33 mouse cellular contexts compared by ENCODE assay signal in genomic region chr17:45745629-45746028, GRCm38 (mm10). TPM values are rescaled to one million over a fixed set of nuclear protein-coding genes. Genes with fewer than 3 reads are reported as not detected.
DNase-seq lines count a peak whose midpoint lies in the region; ATAC-seq and TF ChIP-seq lines count a peak whose summit lies in the region.
"Had no signal": no experiment of that assay in that cellular context is flagged by ENCODE, and none has a peak within 500 bp of the region (broad histone marks: within the 10 kb centered on the region; RNA-seq: fewer than 3 reads in every experiment).

No protein-coding gene starts in this region.

- H3K4me1 ChIP-seq in forebrain, embryonic 10.5 days = peaks cover 29% of the 10 kb centered on the region
- H3K4me1 ChIP-seq in forebrain, embryonic 15.5 days = no peaks in the 10 kb centered on the region
- H3K4me1 ChIP-seq in midbrain, embryonic 10.5 days = peaks cover 9% of the 10 kb centered on the region
- H3K4me1 ChIP-seq in midbrain, embryonic 11.5 days (ENCODE audit: control insufficient read depth, insufficient read depth, low read length) = no peaks in the 10 kb centered on the region
- H3K4me1 ChIP-seq in liver, embryonic 14.5 days (replicated peaks; ENCODE audit: control insufficient read depth in 2 of 2, insufficient read depth in 2 of 2, low read length in 1 of 2) = peaks cover 41 to 63% of the 10 kb centered on the region in 2 experiments
- H3K4me1 ChIP-seq in hindbrain, embryonic 14.5 days (replicated peaks; ENCODE audit: control insufficient read depth, insufficient read depth, low read length) = no peaks in the 10 kb centered on the region
- H3K4me1 ChIP-seq: midbrain, embryonic 12.5 days; neural tube, embryonic 13.5 days had no signal

- DNase-seq in forebrain, embryonic 10.5 days (ENCODE audit: extremely low spot score, low spot score) = no peak
- DNase-seq in midbrain, embryonic 10.5 days (ENCODE audit: low spot score) = no peak
- no peak for DNase-seq in midbrain, embryonic 11.5 days (ENCODE audit: low spot score, missing footprints)
- peak in 1 of 3 experiments; percentile 69 for DNase-seq in liver, embryonic 14.5 days (ENCODE audit: low read depth in 3 of 3, low spot score in 3 of 3)
- DNase-seq in hindbrain, embryonic 14.5 days (ENCODE audit: low spot score) = no peak
- DNase-seq in heart, postnatal 10 days = no peak
- DNase-seq in gastrocnemius, postnatal 25 days = no peak
- DNase-seq: adrenal gland, postnatal 25 days; cerebellum, adult 11-12 months; cerebellum, adult 9-11 months; embryo, embryonic 11 days; forebrain, postnatal 0 days; heart, postnatal 14 days; kidney, adult 8-10 months; kidney, postnatal 14 days; lung, adult 2 months; lung, postnatal 10 days had no signal

- no peak overlapping the region for H3K4me3 ChIP-seq in forebrain, embryonic 10.5 days
- H3K4me3 ChIP-seq in forebrain, embryonic 15.5 days = no peak overlapping the region
- no peak overlapping the region for H3K4me3 ChIP-seq in midbrain, embryonic 10.5 days
- H3K4me3 ChIP-seq in midbrain, embryonic 11.5 days (ENCODE audit: low read depth, low read length) = no peak overlapping the region
- no peak overlapping the region for H3K4me3 ChIP-seq in liver, embryonic 14.5 days (ENCODE audit: insufficient read depth in 1 of 2, low read depth in 2 of 2, low read length in 2 of 2)
- H3K4me3 ChIP-seq in hindbrain, embryonic 14.5 days (replicated peaks; ENCODE audit: low read length) = no peak overlapping the region
- H3K4me3 ChIP-seq: embryonic facial prominence, embryonic 13.5 days; heart, embryonic 13.5 days; hindbrain, embryonic 10.5 days; intestine, embryonic 15.5 days; layer of hippocampus, adult 2 months; left cerebral cortex, adult 2 months; limb, embryonic 13.5 days; midbrain, embryonic 12.5 days; neural tube, embryonic 13.5 days had no signal

- H3K36me3 ChIP-seq in forebrain, embryonic 10.5 days (replicated peaks) = no peaks in the 10 kb centered on the region
- H3K36me3 ChIP-seq in forebrain, embryonic 15.5 days = no peaks in the 10 kb centered on the region
- H3K36me3 ChIP-seq in midbrain, embryonic 10.5 days = no peaks in the 10 kb centered on the region
- no peaks in the 10 kb centered on the region for H3K36me3 ChIP-seq in midbrain, embryonic 11.5 days (ENCODE audit: control insufficient read depth, insufficient read depth, low read length)
- H3K36me3 ChIP-seq in liver, embryonic 14.5 days (replicated peaks; ENCODE audit: control insufficient read depth, insufficient read depth, low read depth) = no peaks in the 10 kb centered on the region
- no peaks in the 10 kb centered on the region for H3K36me3 ChIP-seq in hindbrain, embryonic 14.5 days (replicated peaks; ENCODE audit: control insufficient read depth, insufficient read depth)
- H3K36me3 ChIP-seq: embryonic facial prominence, embryonic 13.5 days; heart, embryonic 13.5 days; hindbrain, embryonic 10.5 days; intestine, embryonic 15.5 days; limb, embryonic 13.5 days; midbrain, embryonic 12.5 days; neural tube, embryonic 13.5 days had no signal

- no peak for TF ChIP-seq CTCF in liver, embryonic 14.5 days (IDR thresholded peaks at IDR 0.05; ENCODE audit: low read depth)

- H3K9me3 ChIP-seq in forebrain, embryonic 10.5 days = no peaks in the 10 kb centered on the region
- no peaks in the 10 kb centered on the region for H3K9me3 ChIP-seq in forebrain, embryonic 15.5 days
- H3K9me3 ChIP-seq in midbrain, embryonic 10.5 days (replicated peaks) = no peaks in the 10 kb centered on the region
- H3K9me3 ChIP-seq in midbrain, embryonic 11.5 days (ENCODE audit: control insufficient read depth, low read length) = no peaks in the 10 kb centered on the region
- H3K9me3 ChIP-seq in liver, embryonic 14.5 days (ENCODE audit: control insufficient read depth, low read length) = no peaks in the 10 kb centered on the region
- H3K9me3 ChIP-seq in hindbrain, embryonic 14.5 days (ENCODE audit: control insufficient read depth, low read length) = no peaks in the 10 kb centered on the region
- H3K9me3 ChIP-seq: embryonic facial prominence, embryonic 13.5 days; heart, embryonic 13.5 days; hindbrain, embryonic 10.5 days; intestine, embryonic 15.5 days; limb, embryonic 13.5 days; midbrain, embryonic 12.5 days; neural tube, embryonic 13.5 days had no signal

- H3K4me2 ChIP-seq in forebrain, embryonic 15.5 days (replicated peaks) = no peak overlapping the region
- H3K4me2 ChIP-seq in midbrain, embryonic 11.5 days = no peak overlapping the region
- H3K4me2 ChIP-seq in liver, embryonic 14.5 days (ENCODE audit: low read depth) = peak overlapping the region; percentile 45
- no peak overlapping the region for H3K4me2 ChIP-seq in hindbrain, embryonic 14.5 days (replicated peaks)
- H3K4me2 ChIP-seq: embryonic facial prominence, embryonic 13.5 days; heart, embryonic 13.5 days; intestine, embryonic 15.5 days; limb, embryonic 13.5 days; midbrain, embryonic 12.5 days; neural tube, embryonic 13.5 days had no signal

- 91% methylated on average over 2 of the region's 2 CpGs for WGBS in forebrain, embryonic 10.5 days
- WGBS in forebrain, embryonic 15.5 days = 91% methylated on average over 2 of the region's 2 CpGs
- 94% methylated on average over 2 of the region's 2 CpGs for WGBS in midbrain, embryonic 10.5 days
- WGBS in midbrain, embryonic 11.5 days = 95% methylated on average over 2 of the region's 2 CpGs
- 57% methylated on average over 2 of the region's 2 CpGs for whole genome bisulfite sequencing in liver, embryonic 14.5 days (ENCODE audit: insufficient replicate concordance)
- 94% methylated on average over 2 of the region's 2 CpGs for WGBS in hindbrain, embryonic 14.5 days

- intact Hi-C loops in heart, postnatal 10 days (cut with DNase I) = no loop called here

- peaks cover 6% of the 10 kb centered on the region; the same call in 1 of the 2 replicates for H3K27me3 ChIP-seq in forebrain, embryonic 10.5 days (ENCODE audit: poor library complexity, severe bottlenecking)
- no peaks in the 10 kb centered on the region for H3K27me3 ChIP-seq in forebrain, embryonic 15.5 days
- no peaks in the 10 kb centered on the region for H3K27me3 ChIP-seq in midbrain, embryonic 10.5 days (ENCODE audit: low read depth, poor library complexity, severe bottlenecking)
- no peaks in the 10 kb centered on the region for H3K27me3 ChIP-seq in midbrain, embryonic 11.5 days (ENCODE audit: control insufficient read depth, insufficient read depth, low read length)
- H3K27me3 ChIP-seq in liver, embryonic 14.5 days (ENCODE audit: control insufficient read depth, insufficient read depth, low read length) = no peaks in the 10 kb centered on the region; the same call in 1 of the 2 replicates
- H3K27me3 ChIP-seq in hindbrain, embryonic 14.5 days (ENCODE audit: control insufficient read depth, insufficient read depth, low read length) = no peaks in the 10 kb centered on the region
- H3K27me3 ChIP-seq: embryonic facial prominence, embryonic 13.5 days; intestine, embryonic 15.5 days; limb, embryonic 13.5 days; midbrain, embryonic 12.5 days; neural tube, embryonic 13.5 days; Patski had no signal

- TF ChIP-seq EP300 in liver, embryonic 14.5 days (IDR thresholded peaks at IDR 0.05; ENCODE audit: low read depth) = peak; percentile 78

- ATAC-seq in forebrain, embryonic 15.5 days (replicated peaks) = no peak
- no peak for ATAC-seq in midbrain, embryonic 11.5 days (ENCODE audit: low FRiP score)
- ATAC-seq in liver, embryonic 14.5 days (ENCODE audit: insufficient read depth) = peak; percentile 47
- ATAC-seq in hindbrain, embryonic 14.5 days (ENCODE audit: low FRiP score) = no peak
- ATAC-seq: forebrain, postnatal 0 days; hindbrain, embryonic 16.5 days; intestine, embryonic 15.5 days; Patski had no signal

- peak overlapping the region; percentile 58; the same call in 1 of the 2 replicates for H3K27ac ChIP-seq in forebrain, embryonic 10.5 days
- no peak overlapping the region for H3K27ac ChIP-seq in forebrain, embryonic 15.5 days (replicated peaks)
- H3K27ac ChIP-seq in midbrain, embryonic 10.5 days (replicated peaks) = 0 out of 2 replicates have a peak overlapping the region, but pooled peaks have one; percentile 42
- H3K27ac ChIP-seq in midbrain, embryonic 11.5 days (ENCODE audit: low read depth, low read length) = no peak overlapping the region
- H3K27ac ChIP-seq in liver, embryonic 14.5 days = peak overlapping the region; percentile 68
- H3K27ac ChIP-seq in hindbrain, embryonic 14.5 days = no peak overlapping the region
- H3K27ac ChIP-seq: embryonic facial prominence, embryonic 13.5 days; heart, embryonic 13.5 days; hindbrain, embryonic 10.5 days; intestine, embryonic 15.5 days; layer of hippocampus, adult 2 months; left cerebral cortex, adult 2 months; limb, embryonic 13.5 days; macrophage; midbrain, embryonic 12.5 days; neural tube, embryonic 13.5 days had no signal

- no peak overlapping the region for H3K9ac ChIP-seq in forebrain, embryonic 15.5 days (replicated peaks)
- no peak overlapping the region for H3K9ac ChIP-seq in midbrain, embryonic 11.5 days (ENCODE audit: low read length)
- H3K9ac ChIP-seq in liver, embryonic 14.5 days (replicated peaks) = no peak overlapping the region; the same call in 1 of the 2 replicates
- H3K9ac ChIP-seq in hindbrain, embryonic 14.5 days = no peak overlapping the region
- H3K9ac ChIP-seq: embryonic facial prominence, embryonic 13.5 days; forebrain, postnatal 0 days; heart, embryonic 13.5 days; limb, embryonic 13.5 days; midbrain, embryonic 12.5 days; neural tube, embryonic 13.5 days had no signal

RNA-seq across cellular contexts. Expression of gene 1600014C23Rik, which starts 12.0 kb away (rescaled TPM):
- 0.79 TPM in 1 of 2 replicates, not detected in the other for polyA plus RNA-seq in forebrain, embryonic 10.5 days (2016; fragmentation: Nextera tagmentation; extraction: Ambion mirVana)
- polyA plus RNA-seq in forebrain, embryonic 15.5 days (2015; fragmentation: Nextera tagmentation; extraction: Ambion mirVana) = 0.41 TPM in 1 of 2 replicates, not detected in the other
- polyA plus RNA-seq in midbrain, embryonic 10.5 days (2016; fragmentation: Nextera tagmentation; extraction: Ambion mirVana) = 0.48 and 0.58 TPM in 2 replicates
- polyA plus RNA-seq in midbrain, embryonic 11.5 days (2014; fragmentation: Nextera tagmentation; extraction: Ambion mirVana) = 0.48 TPM in 1 of 2 replicates, not detected in the other
- not detected in 2 replicates for polyA plus RNA-seq in liver, embryonic 14.5 days (2012; rRNA removed)
- not detected in 2 replicates for polyA plus RNA-seq in liver, embryonic 14.5 days (2014; fragmentation: Nextera tagmentation; extraction: Ambion mirVana)
- polyA plus RNA-seq in hindbrain, embryonic 14.5 days (2014; fragmentation: Nextera tagmentation; extraction: Ambion mirVana) = not detected in 2 replicates
- not detected for total RNA-seq in heart, postnatal 10 days (2021)
- total RNA-seq in gastrocnemius, postnatal 25 days (2021) = not detected
- total RNA-seq: adrenal gland, postnatal 25 days; forebrain, postnatal 0 days; layer of hippocampus, adult 2 months; layer of hippocampus, postnatal 14 days; left cerebral cortex, adult 2 months; left cerebral cortex, postnatal 36 days; midbrain, postnatal 0 days had no signal
- polyA plus RNA-seq: embryonic facial prominence, embryonic 13.5 days; forebrain, postnatal 0 days; limb, embryonic 13.5 days; lung, adult 2 months; macrophage; midbrain, embryonic 12.5 days; neural tube, embryonic 13.5 days; Patski had no signal

RNA-seq across cellular contexts. Expression of gene Tmem63b, which starts 58.9 kb away (rescaled TPM):
- 46.9 and 49.0 TPM in 2 replicates for polyA plus RNA-seq in forebrain, embryonic 10.5 days (2016; fragmentation: Nextera tagmentation; extraction: Ambion mirVana)
- polyA plus RNA-seq in forebrain, embryonic 15.5 days (2015; fragmentation: Nextera tagmentation; extraction: Ambion mirVana) = 124 and 125 TPM in 2 replicates
- 60.5 and 82.0 TPM in 2 replicates for polyA plus RNA-seq in midbrain, embryonic 10.5 days (2016; fragmentation: Nextera tagmentation; extraction: Ambion mirVana)
- polyA plus RNA-seq in midbrain, embryonic 11.5 days (2014; fragmentation: Nextera tagmentation; extraction: Ambion mirVana) = 43.3 and 49.3 TPM in 2 replicates
- polyA plus RNA-seq in liver, embryonic 14.5 days (2012; rRNA removed) = 10.4 and 11.0 TPM in 2 replicates
- 4.1 and 5.4 TPM in 2 replicates for polyA plus RNA-seq in liver, embryonic 14.5 days (2014; fragmentation: Nextera tagmentation; extraction: Ambion mirVana)
- polyA plus RNA-seq in hindbrain, embryonic 14.5 days (2014; fragmentation: Nextera tagmentation; extraction: Ambion mirVana) = 114 and 116 TPM in 2 replicates
- 10 to 100 TPM; 81.4 to 86.9 TPM for total RNA-seq in heart, postnatal 10 days (2021)
- 10 to 100 TPM; 59.9 to 60.3 TPM for total RNA-seq in gastrocnemius, postnatal 25 days (2021)

RNA-seq across cellular contexts. Expression of gene Mrpl14, which starts 59.5 kb away (rescaled TPM):
- polyA plus RNA-seq in forebrain, embryonic 10.5 days (2016; fragmentation: Nextera tagmentation; extraction: Ambion mirVana) = 142 and 151 TPM in 2 replicates
- 122 and 125 TPM in 2 replicates for polyA plus RNA-seq in forebrain, embryonic 15.5 days (2015; fragmentation: Nextera tagmentation; extraction: Ambion mirVana)
- 148 and 155 TPM in 2 replicates for polyA plus RNA-seq in midbrain, embryonic 10.5 days (2016; fragmentation: Nextera tagmentation; extraction: Ambion mirVana)
- 111 and 114 TPM in 2 replicates for polyA plus RNA-seq in midbrain, embryonic 11.5 days (2014; fragmentation: Nextera tagmentation; extraction: Ambion mirVana)
- polyA plus RNA-seq in liver, embryonic 14.5 days (2012; rRNA removed) = 60.8 and 82.6 TPM in 2 replicates
- 142 and 148 TPM in 2 replicates for polyA plus RNA-seq in liver, embryonic 14.5 days (2014; fragmentation: Nextera tagmentation; extraction: Ambion mirVana)
- 116 and 132 TPM in 2 replicates for polyA plus RNA-seq in hindbrain, embryonic 14.5 days (2014; fragmentation: Nextera tagmentation; extraction: Ambion mirVana)
- 100 to 1,000 TPM in 1 of 2 experiments, 10 to 100 TPM in 1; 94.7 to 108 TPM for total RNA-seq in heart, postnatal 10 days (2021)
- 10 to 100 TPM; 93.5 to 96.0 TPM for total RNA-seq in gastrocnemius, postnatal 25 days (2021)

Comparison
In these comparisons a context has a peak if more than half of its experiments do, and no peak if none do; other contexts are left out.
1. H3K27ac ChIP-seq: peak in forebrain, embryonic 10.5 days (single experiment), midbrain, embryonic 10.5 days (single experiment) and liver, embryonic 14.5 days (single experiment); none in forebrain, embryonic 15.5 days (single experiment), midbrain, embryonic 11.5 days (single experiment) and hindbrain, embryonic 14.5 days (single experiment).